Mouse (Mus musculus): ENCODE results near the gene Man2a2. TPM values are rescaled to one million over a fixed set of nuclear protein-coding genes. Genes with fewer than 3 reads are reported as not detected.

Gene Man2a2
- 13.0 TPM for polyA plus RNA-seq (2014; fragmentation: Illumina TruSeq; extraction: RNeasy Lipid Tissue Mini Kit (QIAGEN cat#74804); ENCODE audit: insufficient read depth, low read depth, low replicate concordance)

DNA sequence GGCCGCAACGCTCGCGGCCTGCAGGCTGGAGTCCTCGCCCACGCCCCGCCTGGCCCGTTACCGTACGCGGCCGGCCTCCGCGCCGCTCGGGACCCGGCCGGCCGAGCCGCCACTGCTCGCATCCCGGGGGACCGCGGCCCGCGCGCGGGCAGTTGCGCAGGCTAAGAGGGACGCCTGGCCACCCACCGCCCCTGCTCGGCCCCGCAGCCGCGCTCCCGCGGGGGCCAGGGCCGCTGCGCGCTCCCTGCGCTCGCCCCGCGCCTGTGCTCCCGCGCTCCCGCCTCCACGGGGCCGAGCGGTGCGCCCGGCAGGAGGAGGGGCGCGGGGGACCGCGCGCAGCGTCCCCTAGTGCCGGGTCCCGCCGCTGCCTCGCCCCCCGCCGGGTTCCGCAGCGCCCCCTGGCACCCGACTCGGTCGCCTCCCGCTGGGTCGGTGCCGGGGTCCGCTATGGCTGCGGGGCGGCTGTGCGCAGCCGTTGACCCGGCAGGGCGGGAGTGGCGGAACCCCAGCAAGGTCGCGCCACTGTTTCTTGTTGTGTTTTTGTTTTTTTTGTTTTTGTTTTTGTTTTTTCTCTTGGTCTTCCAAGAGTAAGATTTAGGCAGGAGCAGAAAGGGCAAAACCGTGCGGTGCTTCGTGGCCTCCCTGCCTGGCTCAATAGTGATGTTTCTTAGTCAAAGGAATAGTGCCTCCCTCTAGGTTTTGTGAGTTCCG, at the start of gene Man2a2:
Man2a2 (minus strand) TSS at position 335 of the 711 bp plus-strand sequence.

DNA sequence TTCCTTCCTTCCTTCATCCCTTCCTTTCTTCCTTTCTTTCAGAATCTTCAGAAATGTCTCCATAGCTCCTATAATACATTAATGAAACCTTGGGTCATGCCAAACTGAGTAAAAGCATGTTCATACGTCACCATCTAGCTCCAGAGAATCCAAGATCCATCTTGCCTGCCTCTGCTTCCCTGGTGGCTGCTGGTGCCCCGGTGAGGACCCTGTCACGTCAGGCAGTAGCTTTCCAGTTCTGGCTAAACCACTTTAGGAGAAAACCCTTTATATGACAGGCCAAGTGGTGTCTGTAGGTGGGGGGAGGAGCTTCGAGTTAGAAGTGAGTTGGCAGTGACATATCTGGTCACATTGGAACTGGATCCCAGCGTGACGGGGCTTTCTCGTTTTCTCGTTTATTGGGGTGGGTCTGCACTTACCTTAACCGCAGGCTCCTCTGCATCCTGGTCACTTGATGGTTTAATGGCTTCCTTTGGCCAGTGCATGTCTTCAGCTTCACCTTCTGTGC, 34.1 kb upstream of the Man2a2 start, which contains the start of gene Furin:
Furin (minus strand) TSS at position 249 of the 508 bp plus-strand sequence.

DNA sequence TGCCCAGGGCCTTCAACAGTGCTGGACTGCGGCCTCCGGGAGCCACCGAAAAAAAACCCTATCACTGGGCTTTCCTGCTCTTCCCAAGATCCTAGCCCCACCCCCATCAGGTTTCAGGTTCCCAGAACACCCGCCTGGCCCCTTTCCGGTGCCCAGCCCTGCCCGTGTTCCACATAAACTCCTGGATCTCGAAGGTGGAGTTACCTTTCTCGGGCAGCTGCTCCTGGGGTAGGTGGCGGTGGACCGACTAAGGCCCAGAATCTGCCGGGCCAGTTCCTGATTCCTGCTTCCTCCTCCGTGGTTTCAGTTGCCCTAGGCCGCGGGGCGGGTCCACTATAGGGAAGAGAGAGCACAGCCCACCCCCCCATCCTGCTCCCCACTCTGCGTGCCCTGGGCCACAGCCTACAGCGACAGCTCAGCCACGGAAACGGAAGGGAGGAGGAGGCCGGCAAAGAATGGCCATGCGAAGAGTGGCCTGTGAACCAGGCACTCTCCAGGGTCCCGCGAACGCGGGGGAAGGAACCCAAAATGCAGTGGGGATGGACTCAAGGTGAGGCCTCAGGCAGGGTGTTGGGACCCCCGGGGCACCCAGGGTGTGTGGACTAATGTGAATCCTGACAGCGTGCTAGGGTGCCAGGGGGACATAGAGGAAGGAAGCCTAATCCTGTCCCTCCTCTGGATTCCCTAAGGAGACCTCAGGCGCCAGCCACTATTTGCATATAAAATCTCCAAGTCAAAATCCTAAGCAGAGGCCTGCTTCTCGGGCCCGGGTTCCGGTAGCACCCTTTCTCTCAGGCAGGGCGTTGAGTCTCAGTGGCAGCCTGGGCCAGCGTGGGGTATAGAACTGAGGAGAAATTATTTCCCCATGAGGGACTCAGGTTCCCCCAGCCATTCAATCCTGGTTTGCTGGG, 16.7 kb upstream of the Man2a2 start, which contains the start of gene Fes:
Fes (minus strand) TSS at position 314 of the 911 bp plus-strand sequence.

GRCm38 (mm10) chr7:80342858-80343257, 28.3 kb downstream of the Man2a2 start, which contains the start of gene Hddc3:
Hddc3 (plus strand) TSS chr7:80343104.

DNA sequence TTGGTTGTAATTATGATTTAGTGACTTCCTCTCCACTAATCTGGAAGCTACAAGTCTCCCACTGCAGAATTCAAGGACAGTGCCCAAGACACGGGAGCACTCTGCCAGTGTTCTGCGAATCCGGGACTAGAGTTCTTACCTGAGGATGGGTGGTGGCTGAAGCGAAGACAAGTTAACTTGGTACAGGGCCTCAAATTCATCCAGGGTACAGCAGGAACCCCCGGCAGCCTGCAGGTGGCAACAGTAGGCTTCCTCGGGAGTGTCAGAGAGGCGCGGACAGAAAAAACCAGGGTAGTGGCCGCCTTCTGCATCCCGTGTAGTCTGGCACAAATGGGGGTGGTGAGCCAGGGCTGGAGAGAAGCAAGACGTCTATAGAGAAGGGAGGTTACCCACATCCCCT, 30.4 kb downstream of the Man2a2 start, which contains the start of gene Unc45a:
Unc45a (minus strand) TSS at position 213 of the 400 bp plus-strand sequence.

DNA sequence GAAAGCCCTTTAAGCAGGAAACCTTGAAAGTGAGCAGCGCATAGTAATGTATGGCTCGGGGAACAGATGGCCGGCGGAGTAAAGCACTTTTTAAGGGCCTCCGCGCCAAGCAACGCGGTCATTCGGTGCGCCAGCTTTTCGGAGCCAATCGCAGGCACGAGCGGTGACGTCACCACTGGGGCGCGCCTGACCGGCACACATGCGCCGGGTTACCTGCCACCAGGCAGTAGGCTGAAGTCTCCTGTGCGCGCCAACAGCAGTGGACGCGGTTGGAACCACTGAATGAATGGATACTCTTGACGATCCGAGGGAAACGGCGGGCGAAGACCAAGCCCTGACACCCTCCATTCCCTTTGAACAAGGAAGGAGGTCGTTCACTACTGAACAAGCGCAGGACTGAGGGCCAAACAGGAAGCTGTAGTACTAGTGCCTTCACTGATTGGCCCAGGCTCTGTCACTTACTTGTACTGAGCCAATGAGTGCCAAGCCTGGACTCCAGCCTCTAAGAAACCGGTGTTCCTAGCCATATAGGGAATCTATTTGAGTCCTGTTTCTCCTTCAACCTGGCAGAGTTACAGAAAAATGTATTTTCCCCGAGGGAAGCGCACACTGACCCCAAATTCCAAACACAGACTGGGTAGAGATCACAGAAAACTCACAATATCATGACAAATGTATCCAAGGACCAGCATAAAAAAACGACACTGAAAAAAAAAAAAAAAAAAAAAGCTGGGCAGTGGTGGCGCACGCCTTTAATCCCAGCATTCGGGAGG, 46.9 kb downstream of the Man2a2 start, which contains the start of gene Rccd1:
Rccd1 (minus strand) TSS at position 412 of the 773 bp plus-strand sequence.

Other genes with a start within 250 kb of the Man2a2 start
- gene Sema4b, start 184.5 kb downstream of the Man2a2 start, polyA plus RNA-seq (2014; fragmentation: Illumina TruSeq; extraction: RNeasy Lipid Tissue Mini Kit (QIAGEN cat#74804); ENCODE audit: insufficient read depth, low read depth, low replicate concordance), result 4.1 TPM
- 95.7 TPM for gene Cib1, start 138.6 kb downstream of the Man2a2 start, polyA plus RNA-seq (2014; fragmentation: Illumina TruSeq; extraction: RNeasy Lipid Tissue Mini Kit (QIAGEN cat#74804); ENCODE audit: insufficient read depth, low read depth, low replicate concordance)
- 1.6 TPM for gene Gdpgp1, start 138.5 kb downstream of the Man2a2 start, polyA plus RNA-seq (2014; fragmentation: Illumina TruSeq; extraction: RNeasy Lipid Tissue Mini Kit (QIAGEN cat#74804); ENCODE audit: insufficient read depth, low read depth, low replicate concordance)
- gene Ttll13, start 125.0 kb downstream of the Man2a2 start, polyA plus RNA-seq (2014; fragmentation: Illumina TruSeq; extraction: RNeasy Lipid Tissue Mini Kit (QIAGEN cat#74804); ENCODE audit: insufficient read depth, low read depth, low replicate concordance), result 0.74 TPM
- gene Ngrn, start 110.2 kb downstream of the Man2a2 start, polyA plus RNA-seq (2014; fragmentation: Illumina TruSeq; extraction: RNeasy Lipid Tissue Mini Kit (QIAGEN cat#74804); ENCODE audit: insufficient read depth, low read depth, low replicate concordance), result 36.1 TPM
- 7.7 TPM for gene Vps33b, start 101.7 kb downstream of the Man2a2 start, polyA plus RNA-seq (2014; fragmentation: Illumina TruSeq; extraction: RNeasy Lipid Tissue Mini Kit (QIAGEN cat#74804); ENCODE audit: insufficient read depth, low read depth, low replicate concordance)
- gene Prc1, start 76.9 kb downstream of the Man2a2 start, polyA plus RNA-seq (2014; fragmentation: Illumina TruSeq; extraction: RNeasy Lipid Tissue Mini Kit (QIAGEN cat#74804); ENCODE audit: insufficient read depth, low read depth, low replicate concordance), result 1.7 TPM
- 7.9 TPM for gene Rccd1, start 46.9 kb downstream of the Man2a2 start, polyA plus RNA-seq (2014; fragmentation: Illumina TruSeq; extraction: RNeasy Lipid Tissue Mini Kit (QIAGEN cat#74804); ENCODE audit: insufficient read depth, low read depth, low replicate concordance)
- gene Unc45a, start 30.4 kb downstream of the Man2a2 start, polyA plus RNA-seq (2014; fragmentation: Illumina TruSeq; extraction: RNeasy Lipid Tissue Mini Kit (QIAGEN cat#74804); ENCODE audit: insufficient read depth, low read depth, low replicate concordance), result 26.9 TPM
- gene Hddc3, start 28.3 kb downstream of the Man2a2 start, polyA plus RNA-seq (2014; fragmentation: Illumina TruSeq; extraction: RNeasy Lipid Tissue Mini Kit (QIAGEN cat#74804); ENCODE audit: insufficient read depth, low read depth, low replicate concordance), result 11.1 TPM
- 15.8 TPM for gene Fes, start 16.6 kb upstream of the Man2a2 start, polyA plus RNA-seq (2014; fragmentation: Illumina TruSeq; extraction: RNeasy Lipid Tissue Mini Kit (QIAGEN cat#74804); ENCODE audit: insufficient read depth, low read depth, low replicate concordance)
- gene Furin, start 34.1 kb upstream of the Man2a2 start, polyA plus RNA-seq (2014; fragmentation: Illumina TruSeq; extraction: RNeasy Lipid Tissue Mini Kit (QIAGEN cat#74804); ENCODE audit: insufficient read depth, low read depth, low replicate concordance), result 29.6 TPM
- 0.68 TPM for gene Blm, start 163.7 kb upstream of the Man2a2 start, polyA plus RNA-seq (2014; fragmentation: Illumina TruSeq; extraction: RNeasy Lipid Tissue Mini Kit (QIAGEN cat#74804); ENCODE audit: insufficient read depth, low read depth, low replicate concordance)